Mouse (Mus musculus): Measurements from ENCODE around the gene Nup188.

The Nup188 gene

GRCm38 (mm10) chr2:30286192-30287026, at the start of gene Nup188, which contains the start of gene Dolk:
Gene Nup188, plus strand, starts transcription at chr2:30286397.
Gene Dolk, minus strand, starts transcription at chr2:30286334.
- DNase-seq (ENCODE audit: low spot score in 2 of 2), result peak; percentile 95

GRCm38 (mm10) chr2:30236426-30237198, 49.6 kb upstream of the Nup188 start:
- DNase-seq (ENCODE audit: low spot score in 2 of 2), result no peak

DNA sequence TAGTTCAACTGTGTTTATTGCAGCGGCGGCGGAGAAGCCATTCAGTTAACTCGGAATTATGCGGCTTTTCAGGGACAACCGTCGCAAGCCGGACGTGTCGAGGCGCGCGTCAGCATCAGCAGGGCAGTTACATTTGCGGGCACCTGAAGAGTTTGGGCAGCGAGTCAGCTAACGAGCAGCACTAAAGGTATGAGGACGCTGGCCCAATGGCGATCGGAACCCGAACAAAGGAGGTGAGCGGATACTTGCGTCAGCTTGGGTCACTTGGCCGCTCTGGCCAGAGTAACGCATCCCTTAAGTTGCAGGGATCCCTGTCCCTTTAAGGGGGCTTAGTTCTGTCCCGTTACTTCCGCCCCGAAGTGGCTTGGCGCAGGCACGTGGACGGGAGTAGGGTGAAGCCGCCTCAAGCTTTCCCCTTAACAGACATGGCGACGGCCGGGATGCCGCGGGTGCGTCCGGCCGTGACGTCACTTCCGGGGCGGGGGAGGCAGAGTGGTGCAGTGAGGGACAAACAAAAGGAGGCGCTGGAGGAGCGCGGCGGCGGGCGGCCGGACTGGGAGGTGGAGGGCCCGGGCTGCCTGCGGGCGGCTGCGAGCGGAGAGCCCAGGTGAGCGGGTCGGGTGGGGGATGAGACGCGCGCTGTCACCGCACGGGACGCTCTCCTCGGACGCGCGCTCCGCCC, 48.9 kb upstream of the Nup188 start, which contains the start of gene Lrrc8a:
Lrrc8a (plus strand) TSS at position 517 of the 682 bp plus-strand sequence.
- peak; percentile 99 to 100 for DNase-seq (ENCODE audit: low spot score in 2 of 2)

DNA sequence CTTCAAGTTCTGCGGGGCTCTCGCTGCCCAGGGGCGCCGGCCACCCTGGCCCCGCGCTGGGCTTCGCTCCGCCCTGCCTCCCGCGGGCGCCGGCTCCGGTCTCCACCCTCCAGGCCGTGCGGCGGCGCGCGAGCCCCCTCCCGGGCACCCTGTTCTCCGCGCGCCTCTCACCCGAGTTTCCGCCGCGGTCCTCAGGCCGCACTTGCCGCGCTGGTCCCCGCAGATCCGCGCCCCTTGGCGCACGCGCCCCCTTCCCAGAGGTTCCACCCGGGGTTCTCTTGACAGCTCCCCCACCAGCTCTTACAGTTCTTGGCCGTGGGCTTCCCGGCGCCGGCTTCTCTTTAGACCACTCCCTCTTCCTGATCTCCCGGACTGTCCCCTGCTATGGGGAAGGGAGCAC, 48.3 kb upstream of the Nup188 start:
- peak in 1 of 2 experiments; percentile 80 for DNase-seq (ENCODE audit: low spot score in 2 of 2)

- DNase-seq (ENCODE audit: low spot score in 2 of 2), result peak in 1 of 2 experiments; percentile 43
Observed at GRCm38 (mm10) chr2:30238906-30239465, 47.2 kb upstream of the Nup188 start.

DNA sequence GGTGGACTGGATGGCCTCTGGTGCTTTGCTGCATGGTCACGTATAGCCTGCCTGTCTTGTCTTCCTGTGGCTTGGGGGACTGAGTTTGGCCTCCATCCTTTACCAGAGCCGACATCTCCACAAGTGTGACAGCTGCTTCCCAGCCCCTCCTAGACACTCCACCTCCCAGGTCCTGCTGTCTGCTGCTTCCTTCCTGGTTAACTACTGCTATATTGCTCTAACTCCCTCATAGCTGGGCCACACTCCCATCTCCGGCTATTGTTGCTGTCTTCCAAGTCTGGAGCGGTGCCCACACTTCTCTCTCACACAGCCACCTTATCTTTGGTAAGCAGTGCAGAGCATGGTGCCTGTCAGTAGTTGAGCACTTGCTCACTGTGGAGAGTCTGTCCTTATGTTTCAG, 46.4 kb upstream of the Nup188 start:
- DNase-seq (ENCODE audit: low spot score in 2 of 2), result peak; percentile 85 to 87

GRCm38 (mm10) chr2:30240267-30240666, 45.9 kb upstream of the Nup188 start, which contains the start of gene Gm28035:
Gene Gm28035, plus strand, starts transcription at chr2:30240567.
- DNase-seq (ENCODE audit: low spot score in 2 of 2), result peak in 1 of 2 experiments; percentile 4

DNA sequence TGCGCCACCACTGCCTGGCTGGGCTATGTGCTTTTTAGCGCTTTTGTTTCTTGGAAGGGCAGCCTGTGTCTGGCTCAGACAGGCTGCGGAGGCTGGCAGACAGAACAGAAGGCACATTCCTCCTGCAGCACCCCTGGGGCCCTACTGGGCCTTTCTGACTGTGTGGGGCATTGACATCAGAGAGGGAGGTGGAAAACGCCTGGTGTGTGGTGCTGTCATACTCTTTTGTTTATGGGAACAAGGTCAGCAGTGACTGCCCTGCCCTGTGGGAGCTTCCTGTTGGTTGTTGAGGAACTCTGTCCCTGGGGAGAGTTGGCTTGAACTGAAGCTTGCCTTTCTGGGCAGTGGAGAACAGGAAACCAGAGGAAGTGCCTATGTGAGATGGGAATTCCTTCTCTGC, 43.7 kb upstream of the Nup188 start:
- peak; percentile 93 to 97 for DNase-seq (ENCODE audit: low spot score in 2 of 2)

DNA sequence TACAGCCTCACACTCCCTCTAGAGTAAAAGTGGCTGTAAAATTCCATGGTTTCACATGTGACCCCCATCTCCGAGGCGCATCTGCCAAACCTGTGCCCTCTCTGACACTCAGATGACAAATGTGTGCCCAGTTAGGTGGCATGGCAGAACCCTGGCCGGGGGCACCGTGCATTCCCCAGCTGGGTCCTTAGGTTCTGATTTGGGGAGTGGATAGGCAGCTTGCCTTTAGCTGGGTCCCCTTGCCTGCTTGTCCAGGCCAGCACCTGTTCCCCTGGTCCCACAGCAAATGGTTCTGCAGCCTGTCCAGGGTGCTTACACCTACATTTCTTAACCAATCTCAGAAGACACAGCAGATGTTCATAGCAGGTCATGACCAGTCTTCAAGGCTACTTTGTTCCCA, 42.8 kb upstream of the Nup188 start:
- DNase-seq (ENCODE audit: low spot score in 2 of 2), result no peak

DNA sequence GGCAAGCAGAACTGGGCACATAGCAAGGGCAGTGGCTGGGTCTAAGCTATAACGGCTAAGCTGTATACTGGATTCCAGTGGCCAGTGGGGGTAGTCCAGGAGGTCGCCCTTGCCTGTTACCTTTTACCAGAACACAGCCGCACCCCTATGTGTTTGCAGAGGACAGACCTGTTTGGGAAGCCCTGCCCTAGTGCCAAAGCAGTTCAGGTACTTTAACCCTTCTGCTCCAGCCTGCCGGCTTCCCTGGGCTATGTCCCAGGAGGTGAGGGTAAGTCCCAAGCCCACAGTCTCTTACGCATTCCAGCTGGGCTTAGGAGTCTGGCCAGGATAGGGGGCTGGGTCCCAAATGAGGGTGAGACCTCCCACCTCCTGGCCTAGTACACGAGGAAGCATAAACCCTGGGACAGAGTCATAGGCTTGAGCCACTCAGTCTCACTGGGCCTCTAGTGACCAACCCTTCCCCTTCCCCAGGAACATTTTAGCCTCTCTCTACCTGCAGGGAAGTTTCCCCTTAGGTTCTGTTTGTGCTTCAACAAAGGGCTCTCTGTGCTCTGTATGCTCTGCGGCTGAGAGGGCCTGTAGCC, 41.5 kb upstream of the Nup188 start:
- no peak for DNase-seq (ENCODE audit: low spot score in 2 of 2)

DNA sequence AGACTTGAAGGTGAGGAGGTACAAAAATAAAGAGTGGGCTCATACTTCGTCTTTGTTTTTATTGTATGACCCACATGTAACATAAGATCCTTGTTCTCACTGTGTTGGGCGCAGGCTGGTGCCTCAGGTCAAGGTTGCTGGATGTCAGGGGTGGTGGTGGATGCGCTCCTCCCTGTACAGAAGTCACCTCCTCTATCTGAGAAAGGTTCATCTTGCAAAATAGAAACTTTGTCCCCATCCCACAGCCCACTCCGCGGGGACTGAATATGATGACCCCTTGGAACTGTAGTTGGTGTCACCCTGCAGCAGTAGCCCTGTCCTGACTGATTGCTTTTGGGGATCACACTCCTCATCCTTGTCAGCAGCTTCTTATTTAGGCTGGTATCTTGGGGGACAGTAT, 39.2 kb upstream of the Nup188 start:
- DNase-seq (ENCODE audit: low spot score in 2 of 2), result no peak

DNA sequence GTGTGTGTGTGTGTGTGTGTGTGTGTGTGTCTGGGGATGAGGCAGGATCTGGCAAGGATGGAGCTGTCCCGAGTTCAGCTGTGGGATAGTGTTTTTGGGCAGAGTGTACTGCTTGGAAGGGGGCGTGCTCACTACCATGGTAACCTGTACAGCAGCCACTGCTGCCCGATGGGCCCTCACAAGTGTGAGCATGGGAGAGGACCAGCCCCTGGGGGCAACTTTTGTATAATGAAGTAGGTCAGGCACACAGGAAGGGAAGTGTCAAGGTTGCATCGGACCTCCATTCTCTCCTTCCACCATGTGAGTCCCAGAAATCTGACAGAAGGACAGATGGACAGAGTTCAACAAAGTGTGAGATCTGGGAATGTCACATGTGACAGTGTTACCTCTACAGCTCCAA, 38.5 kb upstream of the Nup188 start:
- peak in 1 of 2 experiments; percentile 4 for DNase-seq (ENCODE audit: low spot score in 2 of 2)

DNA sequence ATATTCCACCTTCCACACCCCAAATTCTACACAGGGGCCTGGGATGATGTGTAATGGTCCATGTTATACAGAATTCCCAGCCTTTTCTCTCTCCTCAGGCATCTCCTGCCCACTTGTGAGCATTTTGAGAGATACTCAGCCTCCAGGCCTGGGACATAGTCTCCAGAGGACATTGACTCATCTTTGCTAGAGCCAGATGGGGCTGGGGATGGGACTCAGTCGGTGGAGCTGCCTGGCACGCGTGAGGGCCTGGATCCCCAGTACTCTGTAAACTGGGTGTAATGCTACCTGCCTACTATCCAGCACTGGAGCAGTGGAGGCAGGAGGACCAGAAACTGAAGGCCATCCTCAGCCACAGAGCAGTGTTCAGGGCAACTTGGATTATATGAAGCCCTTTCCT, 37.0 kb upstream of the Nup188 start:
- no peak for DNase-seq (ENCODE audit: low spot score in 2 of 2)

- DNase-seq (ENCODE audit: low spot score in 2 of 2), result peak in 1 of 2 experiments; percentile 6
Observed at GRCm38 (mm10) chr2:30250166-30251128, 35.8 kb upstream of the Nup188 start.

GRCm38 (mm10) chr2:30251417-30252104, 34.6 kb upstream of the Nup188 start:
- DNase-seq (ENCODE audit: low spot score in 2 of 2), result peak in 1 of 2 experiments; percentile 51

- DNase-seq (ENCODE audit: low spot score in 2 of 2), result no peak
Observed at GRCm38 (mm10) chr2:30252521-30252920, 33.7 kb upstream of the Nup188 start.

- DNase-seq (ENCODE audit: low spot score in 2 of 2), result peak in 1 of 2 experiments; percentile 21
Observed at GRCm38 (mm10) chr2:30253809-30254208, 32.4 kb upstream of the Nup188 start.

DNA sequence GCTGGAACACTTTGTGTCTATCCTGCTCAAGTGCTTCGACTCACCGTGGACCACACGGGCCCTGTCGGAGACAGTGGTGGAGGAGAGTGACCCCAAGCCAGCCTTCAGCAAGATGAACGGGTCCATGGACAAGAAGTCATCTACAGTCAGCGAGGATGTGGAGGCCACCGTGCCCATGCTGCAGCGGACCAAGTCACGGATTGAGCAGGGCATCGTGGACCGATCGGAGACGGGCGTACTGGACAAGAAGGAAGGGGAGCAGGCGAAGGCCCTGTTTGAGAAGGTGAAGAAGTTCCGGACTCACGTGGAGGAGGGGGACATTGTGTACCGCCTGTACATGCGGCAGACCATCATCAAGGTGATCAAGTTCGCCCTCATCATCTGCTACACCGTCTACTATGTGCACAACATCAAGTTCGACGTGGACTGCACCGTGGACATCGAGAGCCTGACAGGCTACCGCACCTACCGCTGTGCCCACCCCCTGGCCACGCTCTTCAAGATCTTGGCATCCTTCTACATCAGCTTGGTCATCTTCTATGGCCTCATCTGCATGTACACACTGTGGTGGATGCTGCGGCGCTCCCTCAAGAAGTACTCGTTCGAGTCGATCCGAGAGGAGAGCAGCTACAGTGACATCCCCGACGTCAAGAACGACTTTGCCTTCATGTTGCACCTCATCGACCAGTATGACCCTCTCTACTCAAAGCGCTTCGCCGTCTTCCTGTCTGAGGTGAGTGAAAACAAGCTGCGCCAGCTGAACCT, 30.4 kb upstream of the Nup188 start:
- DNase-seq (ENCODE audit: low spot score in 2 of 2), result no peak

Measured in heart, adult 9 months (tissue).